24 mouse cellular contexts compared by ENCODE assay signal in the genomic region with DNA sequence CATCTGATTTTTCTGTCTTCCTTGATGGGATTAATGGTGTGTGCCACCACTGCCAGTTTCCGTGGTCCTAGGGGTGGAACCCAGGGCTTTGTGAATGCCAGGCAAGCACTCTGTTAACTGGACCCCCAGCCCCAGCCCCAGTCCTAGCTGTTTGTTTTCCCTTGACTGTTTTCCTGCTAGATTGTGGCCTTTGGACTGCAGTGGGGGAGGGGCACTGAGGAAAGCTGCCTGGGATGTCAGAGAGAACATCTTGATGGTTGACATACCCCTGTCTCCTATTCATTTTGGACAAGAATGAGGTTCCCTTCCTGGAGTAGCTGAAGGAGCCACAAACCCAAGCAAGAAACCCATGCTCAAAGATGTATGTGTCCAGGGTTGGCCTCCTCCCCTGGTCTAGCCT.
DNase-seq lines count a peak whose midpoint lies in the region; ATAC-seq lines count a peak whose summit lies in the region.
"Had no signal": no experiment of that assay in that cellular context is flagged by ENCODE, and none has a peak within 500 bp of the region (broad histone marks: within the 10 kb centered on the region; RNA-seq: fewer than 3 reads in every experiment).

No protein-coding gene starts in this region.

- peaks cover 4% of the 10 kb centered on the region; the same call in 1 of the 2 replicates for H3K27me3 ChIP-seq in forebrain, embryonic 10.5 days (ENCODE audit: poor library complexity, severe bottlenecking)
- peaks cover 2% of the 10 kb centered on the region; the same call in 1 of the 2 replicates for H3K27me3 ChIP-seq in forebrain, embryonic 13.5 days
- no peaks in the 10 kb centered on the region for H3K27me3 ChIP-seq in kidney, embryonic 15.5 days
- H3K27me3 ChIP-seq: limb, embryonic 13.5 days; liver, embryonic 13.5 days; lung, embryonic 15.5 days had no signal

- H3K4me2 ChIP-seq in forebrain, embryonic 13.5 days, result no peak overlapping the region
- no peak overlapping the region for H3K4me2 ChIP-seq in kidney, embryonic 15.5 days
- H3K4me2 ChIP-seq: limb, embryonic 13.5 days; liver, embryonic 13.5 days; lung, embryonic 15.5 days; neural tube, embryonic 13.5 days had no signal

- no peaks in the 10 kb centered on the region for H3K9me3 ChIP-seq in forebrain, embryonic 10.5 days
- no peaks in the 10 kb centered on the region for H3K9me3 ChIP-seq in forebrain, embryonic 13.5 days (replicated peaks)
- H3K9me3 ChIP-seq in kidney, embryonic 15.5 days (replicated peaks), result no peaks in the 10 kb centered on the region
- H3K9me3 ChIP-seq: limb, embryonic 13.5 days; liver, embryonic 13.5 days; lung, embryonic 15.5 days; neural tube, embryonic 13.5 days had no signal

- WGBS in forebrain, embryonic 10.5 days, result 79% methylated on average over 1 of the region's 1 CpGs
- WGBS in forebrain, embryonic 13.5 days, result 89% methylated on average over 1 of the region's 1 CpGs
- 54% methylated on average over 1 of the region's 1 CpGs for WGBS in kidney, embryonic 15.5 days

- no peak overlapping the region for H3K9ac ChIP-seq in forebrain, embryonic 13.5 days
- H3K9ac ChIP-seq in kidney, embryonic 15.5 days, result no peak overlapping the region
- H3K9ac ChIP-seq: limb, embryonic 13.5 days; liver, embryonic 13.5 days; lung, embryonic 15.5 days; neural tube, embryonic 13.5 days had no signal

- no peak overlapping the region for H3K4me3 ChIP-seq in forebrain, embryonic 10.5 days
- no peak overlapping the region for H3K4me3 ChIP-seq in forebrain, embryonic 13.5 days
- no peak overlapping the region for H3K4me3 ChIP-seq in kidney, embryonic 15.5 days (replicated peaks)
- H3K4me3 ChIP-seq: layer of hippocampus, adult 2 months; limb, embryonic 13.5 days; liver, embryonic 13.5 days; lung, embryonic 15.5 days; myocyte; neural tube, embryonic 13.5 days had no signal

- H3K27ac ChIP-seq in forebrain, embryonic 10.5 days, result peak overlapping the region; percentile 65; the same call in 1 of the 2 replicates
- H3K27ac ChIP-seq in forebrain, embryonic 13.5 days, result no peak overlapping the region
- no peak overlapping the region for H3K27ac ChIP-seq in kidney, embryonic 15.5 days
- H3K27ac ChIP-seq: layer of hippocampus, adult 2 months; liver, embryonic 13.5 days; neural tube, embryonic 13.5 days had no signal

- no peaks in the 10 kb centered on the region for H3K36me3 ChIP-seq in forebrain, embryonic 10.5 days (replicated peaks)
- H3K36me3 ChIP-seq in forebrain, embryonic 13.5 days (ENCODE audit: poor library complexity, severe bottlenecking), result no peaks in the 10 kb centered on the region
- H3K36me3 ChIP-seq in kidney, embryonic 15.5 days, result no peaks in the 10 kb centered on the region
- H3K36me3 ChIP-seq: limb, embryonic 13.5 days; liver, embryonic 13.5 days; lung, embryonic 15.5 days; neural tube, embryonic 13.5 days had no signal

- no peak for DNase-seq in forebrain, embryonic 10.5 days (ENCODE audit: extremely low spot score, low spot score)
- DNase-seq in kidney, postnatal 10 days, result peak; percentile 57
- peak; percentile 60 to 78 for DNase-seq in kidney, postnatal 36 days
- DNase-seq in embryo, embryonic 10.5 days (ENCODE audit: low spot score), result no peak
- DNase-seq: adrenal gland, adult 8-10 months; cerebellum, adult 2 months; cerebellum, postnatal 25 days; embryo, embryonic 11 days; liver, embryonic 13.5 days; lung, postnatal 36 days; retina, postnatal 1 day; right cerebral cortex, postnatal 25 days; thymus, postnatal 25 days had no signal

- ATAC-seq in forebrain, embryonic 13.5 days, result no peak
- ATAC-seq in kidney, embryonic 15.5 days (replicated peaks; ENCODE audit: low FRiP score), result no peak
- ATAC-seq in cerebellum, adult (ENCODE audit: insufficient number of reproducible peaks, low FRiP score, low TSS enrichment), result no peak
- ATAC-seq: activated CD4-positive, CD25-positive, alpha-beta regulatory T cell, adult 4 months; intestine, postnatal 0 days; midbrain, embryonic 16.5 days had no signal

- peaks cover 35% of the 10 kb centered on the region for H3K4me1 ChIP-seq in forebrain, embryonic 10.5 days
- H3K4me1 ChIP-seq in forebrain, embryonic 13.5 days, result 0 out of 2 replicates have a peak, but pooled peaks cover 5% of the 10 kb centered on the region
- peaks cover 28% of the 10 kb centered on the region for H3K4me1 ChIP-seq in kidney, embryonic 15.5 days

Comparison
In these comparisons a context has a peak if more than half of its experiments do, and no peak if none do; other contexts are left out.
1. DNase-seq: peak in kidney, postnatal 10 days (single experiment) and kidney, postnatal 36 days (2 of 2); none in forebrain, embryonic 10.5 days (single experiment) and embryo, embryonic 10.5 days (single experiment).